Mouse (Mus musculus) forebrain, embryonic 12.5 days (tissue): ENCODE data around the gene Ttk. TPM values are rescaled to one million over a fixed set of nuclear protein-coding genes. Genes with fewer than 3 reads are reported as not detected.
A peak's percentile ranks its signal among the peaks of the same experiment; 100 is the strongest.

Experiments used
- ATAC-seq: fragments of 200-750 bp; cut with Nextera tagmentation; 2 replicates; pipeline ENCODE4 v1.8.0; 2017; ENCODE audit warnings: moderate TSS enrichment; ENCODE audit not compliant: low FRiP score
- H3K27ac ChIP-seq: fragments of 300-500 bp; sonication (generic); 2 replicates; pipeline ENCODE4 v1.5.1; 2016; ENCODE audit warnings: mild to moderate bottlenecking
- H3K27me3 ChIP-seq: fragments of 300-500 bp; sonication (generic); 2 replicates; pipeline ENCODE4 v1.6.1; 2016; ENCODE audit warnings: mild to moderate bottlenecking
- H3K36me3 ChIP-seq: fragments of 300-500 bp; sonication (generic); replicated peaks from 2 replicates; pipeline ENCODE4 v1.6.1; 2016; ENCODE audit warnings: mild to moderate bottlenecking
- H3K4me1 ChIP-seq: fragments of 300-500 bp; sonication (generic); 2 replicates; pipeline ENCODE4 v1.6.1; 2016
- H3K4me2 ChIP-seq: fragments of 300-500 bp; sonication (generic); 2 replicates; pipeline ENCODE4 v1.6.1; 2016; ENCODE audit warnings: mild to moderate bottlenecking, moderate library complexity
- H3K4me3 ChIP-seq: fragments of 300-500 bp; sonication (generic); replicated peaks from 2 replicates; pipeline ENCODE4 v1.5.1; 2016; ENCODE audit warnings: mild to moderate bottlenecking
- H3K9ac ChIP-seq: fragments of 300-500 bp; sonication (generic); 2 replicates; pipeline ENCODE4 v1.6.1; 2016; ENCODE audit warnings: mild to moderate bottlenecking
- H3K9me3 ChIP-seq: fragments of 300-500 bp; sonication (generic); 2 replicates; pipeline ENCODE4 v1.6.1; 2016
- WGBS: fragments of 180-500 bp; shearing (Covaris S2); methylation state at CpG from one replicate; pipeline ENCODE4 v1.1.7; 2016; 5-methylcytosine and 5-hydroxymethylcytosine counted together
- polyA plus RNA-seq: library from polyadenylated mRNA; unstranded; fragments of >200 nt; fragmentation: Nextera tagmentation; extraction: Ambion mirVana; gene quantifications from 2 replicates; pipeline ENCODE4 v1.2.1, GENCODE M21; 2016

Gene Ttk
- polyA plus RNA-seq, 1 experiment from 2014 or later, result 42.5 TPM

DNA sequence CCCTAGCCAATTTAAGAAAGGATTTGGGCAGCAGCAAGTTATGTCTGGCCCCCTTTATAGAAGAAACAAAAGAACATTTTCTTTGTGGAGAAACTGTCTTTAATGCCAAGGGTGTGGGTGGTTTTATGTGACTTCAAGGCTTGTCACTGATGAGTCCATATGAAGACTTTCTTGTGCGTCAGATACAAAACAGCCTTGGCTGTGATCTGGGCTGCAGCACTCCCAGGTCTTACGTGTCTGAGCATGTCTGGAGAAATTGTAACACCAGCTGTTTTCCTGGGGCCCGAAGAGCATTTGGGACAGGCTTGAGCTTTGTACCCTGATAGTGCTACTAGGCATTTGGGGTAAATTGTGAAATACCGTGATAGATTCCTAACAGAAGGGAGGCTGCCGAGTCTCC lies 11.6 kb upstream of the Ttk start:
- ATAC-seq, result no peak
- no peaks in the 10 kb centered on the region for H3K36me3 ChIP-seq
- H3K27me3 ChIP-seq, result no peaks in the 10 kb centered on the region
- H3K9me3 ChIP-seq, result no peaks in the 10 kb centered on the region
- H3K9ac ChIP-seq, result no peak overlapping the region
- H3K4me1 ChIP-seq, result no peaks in the 10 kb centered on the region
- no peak overlapping the region for H3K4me3 ChIP-seq
- no peak overlapping the region for H3K27ac ChIP-seq
- WGBS, result 80% methylated on average over 5 of the region's 5 CpGs
- no peak overlapping the region for H3K4me2 ChIP-seq

DNA sequence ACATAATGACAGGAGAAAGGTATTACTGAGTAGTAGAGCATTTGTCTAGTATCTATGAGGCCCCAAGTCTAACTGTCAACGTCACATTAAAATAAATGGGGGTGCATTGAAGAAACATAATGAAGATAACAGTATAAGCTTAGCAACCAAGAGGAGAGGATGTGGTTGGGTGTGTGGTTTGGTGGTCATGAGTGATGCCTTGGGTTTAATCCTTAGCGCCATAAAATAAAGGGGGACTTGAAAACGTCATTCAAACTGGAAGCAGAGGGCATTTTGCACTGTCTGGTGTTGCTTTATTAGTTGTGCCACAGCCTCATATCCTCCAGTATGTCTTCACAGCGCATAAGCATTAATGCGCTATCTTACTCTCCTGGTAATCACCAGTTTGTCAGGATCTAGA lies 4.6 kb upstream of the Ttk start:
- Histone ChIP-seq H3K27ac (no peak overlapping the region), H3K27me3 (no peaks in the 10 kb centered on the region), H3K4me1 (peaks cover 2% of the 10 kb centered on the region; the same call in 1 of the 2 replicates), H3K4me2 (no peak overlapping the region), H3K4me3 (no peak overlapping the region), H3K36me3 (no peaks in the 10 kb centered on the region), H3K9me3 (no peaks in the 10 kb centered on the region), H3K9ac (no peak overlapping the region)
- WGBS, result 87% methylated on average over 5 of the region's 5 CpGs
- no peak for ATAC-seq

DNA sequence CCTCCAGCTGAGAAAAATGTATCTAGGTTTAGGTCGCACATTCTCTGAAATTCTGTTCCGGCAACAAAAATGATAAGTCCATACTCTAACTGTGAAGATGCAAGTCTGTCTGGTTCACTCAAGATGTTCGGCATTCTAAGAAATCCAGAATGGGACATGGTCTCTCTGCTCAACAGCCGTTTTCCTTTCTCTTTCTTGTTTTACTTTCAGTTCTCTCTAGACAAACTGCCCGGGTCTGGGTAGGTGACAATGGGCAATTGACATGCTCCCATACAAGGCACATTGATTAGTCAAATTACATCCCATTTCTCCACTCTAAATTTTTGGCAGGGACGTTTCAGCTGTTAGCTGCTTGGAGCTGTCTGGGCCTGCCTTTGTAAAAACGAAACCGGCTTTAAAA lies 3.3 kb upstream of the Ttk start:
- Histone ChIP-seq H3K4me2 (no peak overlapping the region), H3K27me3 (no peaks in the 10 kb centered on the region), H3K27ac (no peak overlapping the region), H3K9ac (no peak overlapping the region), H3K36me3 (no peaks in the 10 kb centered on the region), H3K9me3 (no peaks in the 10 kb centered on the region), H3K4me1 (peaks cover 13% of the 10 kb centered on the region), H3K4me3 (no peak overlapping the region)
- WGBS, result 78% methylated on average over 8 of the region's 8 CpGs
- no peak for ATAC-seq

DNA sequence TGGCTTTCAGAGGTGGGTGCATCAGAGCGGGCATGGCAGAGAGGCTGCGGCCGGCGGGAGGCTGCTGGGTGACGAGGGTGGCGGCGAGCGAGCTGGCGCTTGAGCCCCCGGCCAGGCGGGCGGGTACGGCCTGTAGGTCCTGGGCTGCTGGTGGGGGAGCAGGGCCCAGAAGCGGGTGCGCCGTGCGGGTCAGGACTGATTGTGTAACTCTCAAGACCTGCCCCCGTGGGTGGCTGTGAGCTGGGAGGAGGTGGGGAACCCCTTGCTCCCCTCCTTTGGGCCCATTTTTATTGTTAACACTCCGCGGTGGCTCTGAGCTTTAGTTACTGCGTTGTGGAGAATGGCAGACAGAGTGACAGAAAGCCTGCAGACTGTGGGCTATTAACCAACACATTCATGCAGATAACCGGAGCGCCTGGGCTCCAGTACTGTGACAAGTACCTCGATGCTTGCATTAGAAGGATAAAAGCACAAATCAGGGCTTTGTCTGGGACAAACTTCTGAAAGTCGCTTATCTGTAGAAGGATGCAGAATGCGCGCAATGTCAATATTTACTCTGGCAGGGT lies 342 bp downstream of the Ttk start:
- peaks cover 2% of the 10 kb centered on the region; the same call in 1 of the 2 replicates for H3K36me3 ChIP-seq
- no peaks in the 10 kb centered on the region for H3K9me3 ChIP-seq
- peak; percentile 81; the same call in 1 of the 2 replicates for ATAC-seq
- peak overlapping the region; percentile 70 for H3K9ac ChIP-seq
- WGBS, result 3% methylated on average over 27 of the region's 27 CpGs
- peak overlapping the region; percentile 89 for H3K4me3 ChIP-seq
- peaks cover 17% of the 10 kb centered on the region for H3K4me1 ChIP-seq
- peak overlapping the region; percentile 72 for H3K4me2 ChIP-seq
- peak overlapping the region; percentile 47; the same call in 1 of the 2 replicates for H3K27ac ChIP-seq
- no peaks in the 10 kb centered on the region for H3K27me3 ChIP-seq

DNA sequence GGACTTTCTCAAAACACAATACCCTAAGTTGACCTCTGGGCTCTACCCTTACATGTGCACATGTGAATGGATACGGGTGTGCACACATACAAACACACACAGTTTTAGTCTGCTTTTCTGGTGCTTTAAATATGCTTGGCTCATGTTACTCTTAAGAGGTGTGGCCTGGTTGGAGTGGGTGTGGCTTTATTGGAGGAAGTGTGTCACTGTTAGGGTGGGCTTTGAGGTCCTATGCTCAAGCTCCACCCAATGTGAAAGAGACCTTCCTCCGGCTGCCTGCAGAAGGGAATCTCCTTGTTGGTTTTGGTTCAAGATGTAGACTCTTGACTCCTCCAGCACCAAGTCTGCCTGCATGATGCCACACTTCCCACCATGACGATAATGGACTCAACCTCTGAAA lies 18.0 kb downstream of the Ttk start:
- Histone ChIP-seq H3K9ac (no peak overlapping the region), H3K4me3 (no peak overlapping the region), H3K27me3 (no peaks in the 10 kb centered on the region), H3K27ac (no peak overlapping the region), H3K4me2 (no peak overlapping the region), H3K9me3 (no peaks in the 10 kb centered on the region), H3K36me3 (peaks cover 51% of the 10 kb centered on the region), H3K4me1 (no peaks in the 10 kb centered on the region)
- ATAC-seq, result no peak
- 97% methylated on average over 3 of the region's 3 CpGs for WGBS

DNA sequence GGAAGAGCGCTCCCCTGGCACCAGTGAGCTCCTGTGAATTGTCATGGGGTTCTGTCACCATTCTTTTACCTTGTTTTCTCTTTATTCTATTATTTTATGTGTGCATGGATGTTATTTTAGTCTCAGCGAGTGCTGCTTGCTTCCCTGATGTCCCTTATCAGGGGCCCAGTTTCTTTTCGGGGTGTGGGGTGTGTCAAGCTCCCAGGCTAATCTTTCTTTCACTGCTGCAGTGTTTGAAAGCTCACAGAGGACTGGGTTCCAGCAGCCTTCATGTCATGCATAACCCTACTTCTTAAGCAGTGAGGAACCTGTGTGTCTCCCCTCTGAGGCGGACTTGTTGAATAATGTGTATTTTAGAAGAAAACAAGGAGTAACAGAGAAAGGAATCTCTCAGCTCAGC lies 30.7 kb downstream of the Ttk start:
- ATAC-seq, result no peak
- Histone ChIP-seq H3K4me3 (no peak overlapping the region), H3K27ac (no peak overlapping the region), H3K27me3 (no peaks in the 10 kb centered on the region), H3K4me1 (no peaks in the 10 kb centered on the region), H3K9ac (no peak overlapping the region), H3K9me3 (no peaks in the 10 kb centered on the region), H3K36me3 (peaks cover 64% of the 10 kb centered on the region), H3K4me2 (no peak overlapping the region)
- 96% methylated on average over 4 of the region's 4 CpGs for WGBS

DNA sequence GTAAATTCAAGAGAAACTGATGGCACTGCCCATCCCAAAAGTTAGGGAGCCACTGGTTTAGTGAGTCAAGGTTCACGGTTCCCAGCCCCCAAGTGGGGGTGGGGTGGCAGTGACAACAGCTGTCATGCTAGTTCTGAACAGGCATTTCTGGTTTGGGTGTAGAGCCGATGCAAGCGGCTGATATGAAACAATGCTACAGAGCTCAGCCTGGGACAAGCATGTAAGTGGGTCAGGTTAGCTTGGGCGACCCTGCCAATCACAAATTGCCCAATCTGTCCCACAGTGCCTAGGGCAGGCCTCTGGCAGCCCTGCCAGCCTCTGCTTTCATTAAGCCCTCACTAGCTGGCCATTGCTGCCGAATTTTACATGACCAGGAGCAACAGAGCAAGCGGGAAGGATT lies 47.7 kb downstream of the Ttk start:
- no peaks in the 10 kb centered on the region for H3K4me1 ChIP-seq
- no peak overlapping the region for H3K4me2 ChIP-seq
- no peak overlapping the region for H3K4me3 ChIP-seq
- no peak for ATAC-seq
- no peak overlapping the region for H3K9ac ChIP-seq
- WGBS, result 81% methylated on average over 6 of the region's 6 CpGs
- H3K27me3 ChIP-seq, result no peaks in the 10 kb centered on the region
- 0 out of 2 replicates have a peak, but pooled peaks cover 3% of the 10 kb centered on the region for H3K36me3 ChIP-seq
- no peaks in the 10 kb centered on the region for H3K9me3 ChIP-seq
- H3K27ac ChIP-seq, result no peak overlapping the region

DNA sequence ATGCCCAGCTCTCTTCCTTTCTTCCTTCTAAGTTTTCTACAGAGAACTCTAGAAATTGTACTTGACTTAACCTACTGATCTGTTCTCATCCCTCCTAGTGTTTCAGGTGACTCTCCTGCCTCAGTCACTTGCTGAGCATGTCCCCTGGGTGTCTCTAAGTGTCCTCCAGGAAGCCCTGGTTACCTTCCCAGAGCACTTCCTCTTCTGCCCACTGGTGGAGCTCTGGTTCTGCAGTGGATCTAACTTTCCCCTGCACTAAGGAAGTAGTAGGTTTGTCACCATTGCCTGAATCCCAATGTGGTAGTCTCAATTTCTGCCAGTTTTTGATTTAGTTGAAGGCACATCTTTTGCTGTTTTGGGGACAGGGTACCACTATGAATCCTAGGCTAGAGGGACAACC lies 51.7 kb downstream of the Ttk start:
- ATAC-seq, result no peak
- no peak overlapping the region for H3K4me2 ChIP-seq
- no peaks in the 10 kb centered on the region for H3K4me1 ChIP-seq
- no peaks in the 10 kb centered on the region for H3K27me3 ChIP-seq
- 0 out of 2 replicates have a peak, but pooled peaks cover 3% of the 10 kb centered on the region for H3K36me3 ChIP-seq
- H3K27ac ChIP-seq, result no peak overlapping the region
- no peak overlapping the region for H3K9ac ChIP-seq
- no peaks in the 10 kb centered on the region for H3K9me3 ChIP-seq
- no peak overlapping the region for H3K4me3 ChIP-seq

DNA sequence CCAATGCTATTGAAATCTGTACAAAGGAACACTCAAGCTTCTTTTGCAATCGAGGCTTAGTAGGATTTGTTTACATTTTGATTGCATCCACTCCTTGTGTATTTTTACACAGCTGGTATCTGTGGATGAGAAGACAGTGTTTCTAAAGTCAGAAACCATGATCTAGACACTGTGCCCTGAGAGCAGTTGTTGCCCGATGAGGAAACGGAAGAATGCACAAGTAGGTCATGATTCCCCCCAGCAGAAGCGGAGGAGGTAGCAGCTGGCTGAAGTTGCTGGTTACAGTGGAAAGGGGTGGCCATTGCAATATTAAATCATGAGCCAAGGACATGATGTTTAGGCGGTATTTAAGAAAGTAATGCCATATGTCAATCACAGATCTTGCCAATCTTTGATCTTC lies 53.7 kb downstream of the Ttk start:
- H3K27me3 ChIP-seq, result no peaks in the 10 kb centered on the region
- whole genome bisulfite sequencing, result 87% methylated on average over 5 of the region's 5 CpGs
- no peaks in the 10 kb centered on the region for H3K4me1 ChIP-seq
- no peak for ATAC-seq
- H3K9me3 ChIP-seq, result no peaks in the 10 kb centered on the region
- 0 out of 2 replicates have a peak, but pooled peaks cover 3% of the 10 kb centered on the region for H3K36me3 ChIP-seq
- no peak overlapping the region for H3K4me3 ChIP-seq
- no peak overlapping the region for H3K27ac ChIP-seq
- H3K4me2 ChIP-seq, result no peak overlapping the region
- H3K9ac ChIP-seq, result no peak overlapping the region

DNA sequence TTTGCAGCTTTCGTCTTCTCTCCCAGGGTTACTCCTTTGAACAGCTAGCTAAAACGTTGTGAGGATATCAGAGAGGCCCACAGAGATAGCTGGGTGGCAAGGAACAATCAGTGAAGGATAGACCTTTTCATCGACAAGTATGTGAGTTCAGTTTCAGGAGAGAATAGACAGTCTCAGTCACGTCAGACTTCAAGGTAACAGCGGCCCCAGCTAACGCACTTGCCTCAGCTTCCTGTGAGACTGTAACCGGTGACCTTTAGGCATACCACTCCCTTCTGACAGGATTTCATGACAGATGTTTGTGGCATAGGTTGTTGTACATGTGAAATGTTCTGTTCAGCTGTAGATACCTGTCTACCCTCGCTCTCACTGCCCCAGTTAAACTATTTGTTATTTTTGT lies 58.6 kb downstream of the Ttk start:
- WGBS, result 81% methylated on average over 8 of the region's 8 CpGs
- Histone ChIP-seq H3K4me1 (no peaks in the 10 kb centered on the region), H3K27me3 (no peaks in the 10 kb centered on the region), H3K9me3 (no peaks in the 10 kb centered on the region), H3K36me3 (no peaks in the 10 kb centered on the region), H3K9ac (no peak overlapping the region), H3K4me3 (no peak overlapping the region), H3K4me2 (no peak overlapping the region), H3K27ac (no peak overlapping the region)
- no peak for ATAC-seq

DNA sequence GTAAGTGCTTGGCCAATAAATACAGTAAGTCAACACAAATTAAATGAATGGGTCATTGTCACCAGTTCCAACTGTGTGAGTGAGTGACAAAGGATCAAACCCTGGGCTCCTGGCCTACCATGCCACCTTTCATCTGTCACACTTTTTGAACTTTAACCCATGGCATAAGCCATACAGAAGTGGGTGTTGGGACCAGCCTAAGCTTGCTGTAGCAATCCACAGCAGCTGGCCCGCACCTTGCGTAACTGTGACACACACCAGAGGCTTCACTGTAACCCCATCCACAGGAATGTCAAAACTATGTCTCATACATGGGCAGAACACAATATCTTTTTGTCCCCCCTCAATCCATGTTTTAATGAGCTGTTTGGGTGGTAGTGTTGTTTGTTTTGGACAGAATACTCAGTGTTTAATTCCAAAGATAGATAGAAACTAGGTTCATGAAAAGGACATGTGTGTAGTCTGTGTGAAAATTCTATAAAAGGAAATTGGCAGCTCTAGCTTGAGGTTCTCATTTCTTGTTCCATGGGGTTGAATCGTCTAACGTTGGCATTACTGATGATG lies 59.4 kb downstream of the Ttk start:
- H3K4me1 ChIP-seq, result no peaks in the 10 kb centered on the region
- H3K27me3 ChIP-seq, result no peaks in the 10 kb centered on the region
- no peak overlapping the region for H3K4me2 ChIP-seq
- ATAC-seq, result no peak
- no peak overlapping the region for H3K9ac ChIP-seq
- H3K36me3 ChIP-seq, result no peaks in the 10 kb centered on the region
- no peaks in the 10 kb centered on the region for H3K9me3 ChIP-seq
- no peak overlapping the region for H3K4me3 ChIP-seq
- 90% methylated on average over 4 of the region's 4 CpGs for WGBS
- H3K27ac ChIP-seq, result no peak overlapping the region

DNA sequence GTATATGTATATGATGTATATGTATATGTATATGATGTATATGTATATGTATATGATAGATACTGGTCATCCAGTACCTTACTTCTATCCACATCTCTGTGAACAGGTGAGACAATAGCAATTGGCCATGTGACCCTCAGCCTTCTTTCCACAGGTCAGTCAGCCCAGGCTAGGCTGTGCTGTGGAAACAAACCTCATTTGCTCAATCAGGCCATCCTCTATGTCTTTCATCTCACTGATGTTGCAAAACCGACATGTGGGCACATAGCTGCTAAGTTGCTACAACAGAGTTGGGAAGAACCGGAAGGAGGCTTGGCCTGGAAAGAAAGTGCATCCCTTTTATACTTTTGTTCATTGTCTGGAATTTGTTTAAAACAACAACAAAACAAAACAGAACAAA lies 67.6 kb downstream of the Ttk start:
- Histone ChIP-seq H3K4me2 (no peak overlapping the region), H3K9ac (no peak overlapping the region), H3K27me3 (no peaks in the 10 kb centered on the region), H3K27ac (no peak overlapping the region), H3K36me3 (no peaks in the 10 kb centered on the region), H3K9me3 (no peaks in the 10 kb centered on the region), H3K4me3 (no peak overlapping the region), H3K4me1 (no peaks in the 10 kb centered on the region)
- no peak for ATAC-seq
- 84% methylated on average over 2 of the region's 2 CpGs for WGBS

DNA sequence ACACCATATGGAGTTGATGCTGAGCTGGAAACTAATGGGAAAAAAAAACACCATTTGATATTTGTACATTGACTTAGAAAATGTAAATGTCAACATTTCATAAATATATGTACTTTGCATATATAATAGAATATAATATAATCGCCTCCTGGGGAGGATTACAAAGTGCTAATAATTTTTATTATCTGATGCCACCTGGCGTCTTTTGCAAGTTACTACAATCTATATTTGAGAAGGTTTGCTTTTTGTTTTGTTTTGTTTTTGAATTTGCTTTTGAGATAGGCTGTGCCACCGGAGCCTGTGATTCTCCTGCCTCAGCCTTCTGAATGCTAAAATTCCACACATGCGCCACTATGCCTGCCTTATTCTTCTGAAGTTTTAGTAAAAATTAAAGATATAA lies 71.3 kb downstream of the Ttk start:
- no peak overlapping the region for H3K4me2 ChIP-seq
- H3K27me3 ChIP-seq, result no peaks in the 10 kb centered on the region
- WGBS, result 72% methylated on average over 4 of the region's 4 CpGs
- no peaks in the 10 kb centered on the region for H3K4me1 ChIP-seq
- no peak overlapping the region for H3K27ac ChIP-seq
- H3K36me3 ChIP-seq, result no peaks in the 10 kb centered on the region
- no peak for ATAC-seq
- no peaks in the 10 kb centered on the region for H3K9me3 ChIP-seq
- no peak overlapping the region for H3K4me3 ChIP-seq
- H3K9ac ChIP-seq, result no peak overlapping the region
